Mouse (Mus musculus) thymus, adult 2 months (tissue): ENCODE measurements around the gene Tubb2b. TPM values are rescaled to one million over a fixed set of nuclear protein-coding genes. Genes with fewer than 3 reads are reported as not detected.
A peak's percentile ranks its signal among the peaks of the same experiment; 100 is the strongest.

Experiments used
- DNase-seq: peaks from one replicate; pipeline ENCODE4 v3.0.0; 2021
- H3K27ac ChIP-seq: fragments of 200-500 bp; 2 replicates; pipeline ENCODE4 v1.5.1; 2012; ENCODE audit warnings: low read length, control low read depth; ENCODE audit not compliant: control insufficient read depth, insufficient read depth
- H3K27me3 ChIP-seq: fragments of 200-500 bp; 2 replicates; pipeline ENCODE4 v1.6.1; 2012; ENCODE audit warnings: mild to moderate bottlenecking, low read length, moderate library complexity, mixed read lengths; ENCODE audit not compliant: control insufficient read depth, insufficient read depth
- H3K36me3 ChIP-seq: fragments of 200-500 bp; 2 replicates; pipeline ENCODE4 v1.6.1; 2012; ENCODE audit warnings: mild to moderate bottlenecking, low read length, moderate library complexity; ENCODE audit not compliant: control insufficient read depth, insufficient read depth
- H3K4me1 ChIP-seq: fragments of 200-500 bp; replicated peaks from 2 replicates; pipeline ENCODE4 v1.6.1; 2012; ENCODE audit warnings: low read length; ENCODE audit not compliant: control insufficient read depth, insufficient read depth
- H3K4me3 ChIP-seq: fragments of 200-500 bp; 2 replicates; pipeline ENCODE4 v1.5.1; 2012; ENCODE audit warnings: mild to moderate bottlenecking, low read length, control low read depth, moderate library complexity; ENCODE audit not compliant: control insufficient read depth, insufficient read depth
- CTCF ChIP-seq: fragments of 200-500 bp; IDR thresholded peaks from 2 replicates; pipeline ENCODE4 v1.5.1; 2012; ENCODE audit warnings: mild to moderate bottlenecking, control low read depth, low read length, moderate library complexity, borderline replicate concordance; ENCODE audit not compliant: control insufficient read depth, poor library complexity, insufficient read depth; ENCODE audit errors: extremely low read depth
- POLR2A ChIP-seq: fragments of 200-500 bp; IDR thresholded peaks from 2 replicates; pipeline ENCODE4 v1.6.1; 2012; ENCODE audit warnings: mild to moderate bottlenecking, low read length, control low read depth, moderate library complexity; ENCODE audit not compliant: control insufficient read depth, poor library complexity, insufficient read depth; ENCODE audit errors: extremely low read depth
- WGBS: fragments of 180-500 bp; shearing (Covaris S2); methylation state at CpG from one replicate; pipeline ENCODE4 v1.1.7; 2018; 5-methylcytosine and 5-hydroxymethylcytosine counted together
- polyA plus RNA-seq: library from polyadenylated mRNA; depleted of rRNA; stranded (reverse); fragments of >200 nt; gene quantifications from 2 replicates; pipeline ENCODE4 v1.2.3, GENCODE M21; 2012

Tubb2b gene
- polyA plus RNA-seq, 1 experiment: 217 TPM

- TF ChIP-seq POLR2A (no peak), CTCF (no peak)
- 95% methylated on average over 2 of the region's 2 CpGs for WGBS
- no peaks in the 10 kb centered on the region for H3K27me3 ChIP-seq
- no peak overlapping the region for H3K27ac ChIP-seq
- peaks cover 4% of the 10 kb centered on the region; the same call in 1 of the 2 replicates for H3K4me1 ChIP-seq
- no peak overlapping the region for H3K4me3 ChIP-seq
- no peaks in the 10 kb centered on the region for H3K36me3 ChIP-seq
- DNase-seq: no peak
Observed at GRCm38 (mm10) chr13:34156840-34157185, 26.5 kb upstream of the Tubb2b start.

GRCm38 (mm10) chr13:34156133-34156839, 26.0 kb upstream of the Tubb2b start:
- H3K27ac ChIP-seq: no peak overlapping the region
- TF ChIP-seq POLR2A (no peak), CTCF (no peak)
- no peaks in the 10 kb centered on the region for H3K27me3 ChIP-seq
- WGBS: 88% methylated on average over 8 of the region's 8 CpGs
- DNase-seq: no peak
- no peaks in the 10 kb centered on the region for H3K36me3 ChIP-seq
- H3K4me1 ChIP-seq: peaks cover 4% of the 10 kb centered on the region; the same call in 1 of the 2 replicates
- H3K4me3 ChIP-seq: no peak overlapping the region

- peaks cover 4% of the 10 kb centered on the region; the same call in 1 of the 2 replicates for H3K4me1 ChIP-seq
- no peak for TF ChIP-seq CTCF
- no peak for TF ChIP-seq POLR2A
Observed at GRCm38 (mm10) chr13:34154931-34155272, 24.6 kb upstream of the Tubb2b start.

GRCm38 (mm10) chr13:34154217-34154930, 24.1 kb upstream of the Tubb2b start:
- peak overlapping the region; percentile 17; the same call in 1 of the 2 replicates for H3K27ac ChIP-seq

More at GRCm38 (mm10) chr13:34154931-34155272, 24.6 kb upstream of the Tubb2b start:
- peak; percentile 74 for DNase-seq
- Histone ChIP-seq H3K4me3 (peak overlapping the region; percentile 34), H3K27ac (peak overlapping the region; percentile 17; the same call in 1 of the 2 replicates), H3K36me3 (no peaks in the 10 kb centered on the region), H3K27me3 (no peaks in the 10 kb centered on the region)
- 19% methylated on average over 3 of the region's 3 CpGs for WGBS

GRCm38 (mm10) chr13:34153254-34154011, 23.2 kb upstream of the Tubb2b start:
- 88% methylated on average over 4 of the region's 5 CpGs for WGBS
- Histone ChIP-seq H3K4me3 (no peak overlapping the region), H3K27me3 (no peaks in the 10 kb centered on the region), H3K4me1 (peaks cover 14% of the 10 kb centered on the region), H3K36me3 (no peaks in the 10 kb centered on the region), H3K27ac (no peak overlapping the region)
- no peak for DNase-seq
- TF ChIP-seq POLR2A: no peak
- TF ChIP-seq CTCF: no peak

More at GRCm38 (mm10) chr13:34154217-34154930, 24.1 kb upstream of the Tubb2b start:
- no peak for TF ChIP-seq POLR2A
- TF ChIP-seq CTCF: no peak
- Histone ChIP-seq H3K27me3 (no peaks in the 10 kb centered on the region), H3K4me1 (peaks cover 5% of the 10 kb centered on the region), H3K36me3 (no peaks in the 10 kb centered on the region), H3K4me3 (peak overlapping the region; percentile 34)
- WGBS: 35% methylated on average over 13 of the region's 13 CpGs
- DNase-seq: peak; percentile 84

GRCm38 (mm10) chr13:34152695-34153094, 22.4 kb upstream of the Tubb2b start:
- Histone ChIP-seq H3K36me3 (no peaks in the 10 kb centered on the region), H3K27ac (no peak overlapping the region), H3K27me3 (no peaks in the 10 kb centered on the region), H3K4me1 (peaks cover 14% of the 10 kb centered on the region), H3K4me3 (no peak overlapping the region)
- WGBS: 92% methylated on average over 7 of the region's 7 CpGs
- TF ChIP-seq CTCF: no peak
- TF ChIP-seq POLR2A: no peak
- DNase-seq: no peak
